Comparison of ENCODE assay signal across 7 mouse cellular contexts in genomic region chr7:44973415-44974130, GRCm38 (mm10). TPM values are rescaled to one million over a fixed set of nuclear protein-coding genes. Genes with fewer than 3 reads are reported as not detected.
DNase-seq lines count a peak whose midpoint lies in the region; ATAC-seq lines count a peak whose summit lies in the region.

No protein-coding gene starts in this region.

- no peaks in the 10 kb centered on the region for H3K9me3 ChIP-seq in neural tube, embryonic 11.5 days (ENCODE audit: control insufficient read depth, low read length)
- H3K9me3 ChIP-seq in forebrain, embryonic 14.5 days (replicated peaks; ENCODE audit: control insufficient read depth, low read length) = no peaks in the 10 kb centered on the region
- H3K9me3 ChIP-seq in liver, embryonic 12.5 days (replicated peaks) = no peaks in the 10 kb centered on the region

- H3K9ac ChIP-seq in neural tube, embryonic 11.5 days (ENCODE audit: low read length) = peak overlapping the region; percentile 52
- H3K9ac ChIP-seq in forebrain, embryonic 14.5 days (ENCODE audit: low read length) = peak overlapping the region; percentile 79
- H3K9ac ChIP-seq in liver, embryonic 12.5 days = peak overlapping the region; percentile 38; the same call in 1 of the 2 replicates

- H3K4me1 ChIP-seq in neural tube, embryonic 11.5 days (ENCODE audit: control insufficient read depth, insufficient read depth, low read length) = peaks cover 17% of the 10 kb centered on the region
- peaks cover 25% of the 10 kb centered on the region for H3K4me1 ChIP-seq in forebrain, embryonic 14.5 days (ENCODE audit: control insufficient read depth, insufficient read depth, low read length)
- peaks cover 51% of the 10 kb centered on the region for H3K4me1 ChIP-seq in liver, embryonic 12.5 days

- ATAC-seq in neural tube, embryonic 11.5 days (ENCODE audit: insufficient read depth, low FRiP score, low TSS enrichment) = no peak
- no peak for ATAC-seq in forebrain, embryonic 14.5 days
- ATAC-seq in liver, embryonic 12.5 days = no peak

- peaks cover 21% of the 10 kb centered on the region for H3K36me3 ChIP-seq in neural tube, embryonic 11.5 days (ENCODE audit: control insufficient read depth, insufficient read depth, low read length)
- peaks cover 32% of the 10 kb centered on the region for H3K36me3 ChIP-seq in forebrain, embryonic 14.5 days (ENCODE audit: control insufficient read depth, insufficient read depth, low read length)
- H3K36me3 ChIP-seq in liver, embryonic 12.5 days = peaks cover 35% of the 10 kb centered on the region

- peak overlapping the region; percentile 70 for H3K4me2 ChIP-seq in neural tube, embryonic 11.5 days (ENCODE audit: low read depth)
- peak overlapping the region; percentile 95 for H3K4me2 ChIP-seq in forebrain, embryonic 14.5 days (ENCODE audit: low read length)
- peak overlapping the region; percentile 68 for H3K4me2 ChIP-seq in liver, embryonic 12.5 days

- H3K27me3 ChIP-seq in neural tube, embryonic 11.5 days (ENCODE audit: control insufficient read depth, insufficient read depth, low read length) = no peaks in the 10 kb centered on the region
- H3K27me3 ChIP-seq in forebrain, embryonic 14.5 days (replicated peaks; ENCODE audit: control insufficient read depth, insufficient read depth, low read length) = no peaks in the 10 kb centered on the region
- 0 out of 2 replicates have a peak, but pooled peaks cover 10% of the 10 kb centered on the region for H3K27me3 ChIP-seq in liver, embryonic 12.5 days (replicated peaks)

- peak overlapping the region; percentile 74; the same call in 1 of the 2 replicates for H3K27ac ChIP-seq in neural tube, embryonic 11.5 days (ENCODE audit: low read depth, low read length)
- H3K27ac ChIP-seq in forebrain, embryonic 14.5 days (ENCODE audit: low read depth, low read length) = peak overlapping the region; percentile 96
- peak overlapping the region; percentile 58; the same call in 1 of the 2 replicates for H3K27ac ChIP-seq in liver, embryonic 12.5 days

- H3K4me3 ChIP-seq in neural tube, embryonic 11.5 days (ENCODE audit: low read depth, low read length) = peak overlapping the region; percentile 40
- H3K4me3 ChIP-seq in forebrain, embryonic 14.5 days (ENCODE audit: low read depth, low read length) = peak overlapping the region; percentile 56
- peak overlapping the region; percentile 40 for H3K4me3 ChIP-seq in liver, embryonic 12.5 days

- DNase-seq in neural tube, embryonic 11.5 days (ENCODE audit: low spot score) = no peak
- DNase-seq in neural tube, embryonic 10.5 days (ENCODE audit: extremely low spot score, low spot score) = no peak
- no peak for DNase-seq in forebrain, embryonic 14.5 days (ENCODE audit: low spot score)
- DNase-seq in spleen, postnatal 14 days (ENCODE audit: low spot score in 2 of 2) = no peak
- DNase-seq in embryo, embryonic 9.5 days (ENCODE audit: extremely low spot score) = no peak
- no peak for DNase-seq in right cerebral cortex, postnatal 10 days (ENCODE audit: low spot score in 2 of 2)

- 47% methylated on average over 14 of the region's 14 CpGs for whole genome bisulfite sequencing in neural tube, embryonic 11.5 days
- WGBS in forebrain, embryonic 14.5 days = 27% methylated on average over 14 of the region's 14 CpGs
- 49% methylated on average over 14 of the region's 14 CpGs for WGBS in liver, embryonic 12.5 days (ENCODE audit: insufficient replicate concordance)

RNA-seq across cellular contexts. Expression of gene Cpt1c, which starts 1.1 kb away (rescaled TPM):
- polyA plus RNA-seq in neural tube, embryonic 11.5 days (2014; fragmentation: Nextera tagmentation; extraction: Ambion mirVana) = 22.0 and 25.2 TPM in 2 replicates
- 37.3 and 41.0 TPM in 2 replicates for polyA plus RNA-seq in forebrain, embryonic 14.5 days (2014; fragmentation: Nextera tagmentation; extraction: Ambion mirVana)
- polyA plus RNA-seq in liver, embryonic 12.5 days (2016; fragmentation: Nextera tagmentation; extraction: Ambion mirVana) = 4.0 and 4.3 TPM in 2 replicates

RNA-seq across cellular contexts. Expression of gene Prmt1, which starts 12.8 kb away (rescaled TPM):
- polyA plus RNA-seq in neural tube, embryonic 11.5 days (2014; fragmentation: Nextera tagmentation; extraction: Ambion mirVana) = 304 and 319 TPM in 2 replicates
- polyA plus RNA-seq in forebrain, embryonic 14.5 days (2014; fragmentation: Nextera tagmentation; extraction: Ambion mirVana) = 241 and 274 TPM in 2 replicates
- polyA plus RNA-seq in liver, embryonic 12.5 days (2016; fragmentation: Nextera tagmentation; extraction: Ambion mirVana) = 248 and 262 TPM in 2 replicates

RNA-seq across cellular contexts. Expression of gene Irf3, which starts 23.9 kb away (rescaled TPM):
- 67.1 and 72.3 TPM in 2 replicates for polyA plus RNA-seq in neural tube, embryonic 11.5 days (2014; fragmentation: Nextera tagmentation; extraction: Ambion mirVana)
- polyA plus RNA-seq in forebrain, embryonic 14.5 days (2014; fragmentation: Nextera tagmentation; extraction: Ambion mirVana) = 52.7 and 60.6 TPM in 2 replicates
- polyA plus RNA-seq in liver, embryonic 12.5 days (2016; fragmentation: Nextera tagmentation; extraction: Ambion mirVana) = 50.4 and 55.9 TPM in 2 replicates

RNA-seq across cellular contexts. Expression of gene Bcl2l12, which starts 24.9 kb away (rescaled TPM):
- 51.6 and 52.9 TPM in 2 replicates for polyA plus RNA-seq in neural tube, embryonic 11.5 days (2014; fragmentation: Nextera tagmentation; extraction: Ambion mirVana)
- polyA plus RNA-seq in forebrain, embryonic 14.5 days (2014; fragmentation: Nextera tagmentation; extraction: Ambion mirVana) = 20.0 and 23.4 TPM in 2 replicates
- 23.6 and 25.4 TPM in 2 replicates for polyA plus RNA-seq in liver, embryonic 12.5 days (2016; fragmentation: Nextera tagmentation; extraction: Ambion mirVana)

RNA-seq across cellular contexts. Expression of gene Tsks, which starts 30.6 kb away (rescaled TPM):
- polyA plus RNA-seq in neural tube, embryonic 11.5 days (2014; fragmentation: Nextera tagmentation; extraction: Ambion mirVana) = 0.27 TPM in 1 of 2 replicates, not detected in the other
- not detected in 2 replicates for polyA plus RNA-seq in forebrain, embryonic 14.5 days (2014; fragmentation: Nextera tagmentation; extraction: Ambion mirVana)
- 0.33 TPM in 1 of 2 replicates, not detected in the other for polyA plus RNA-seq in liver, embryonic 12.5 days (2016; fragmentation: Nextera tagmentation; extraction: Ambion mirVana)
